Mouse (Mus musculus) myocyte (in vitro differentiated cells): ENCODE measurements at regions not wholly inside any gene's neighbourhood (a gene's known extent, or its start where the extent isn't known, plus 50 kb on each side); places are given as distances from the start of the nearest gene placed in this dataset.

Experiments
- H3K27me3 ChIP-seq: one replicate; pipeline ENCODE4 v1.6.1; 2011; ENCODE audit not compliant: control insufficient read depth, insufficient read depth, insufficient read length
- H3K36me3 ChIP-seq: one replicate; pipeline ENCODE4 v1.6.1; 2011; ENCODE audit not compliant: control insufficient read depth, insufficient read depth
- H3K4me2 ChIP-seq: one replicate; pipeline ENCODE4 v1.6.1; 2011; ENCODE audit warnings: low read depth, control low read depth
- H3K4me3 ChIP-seq: one replicate; pipeline ENCODE4 v1.5.1; 2011; ENCODE audit warnings: mild to moderate bottlenecking, control low read depth, moderate library complexity
- H3K79me2 ChIP-seq: one replicate; pipeline ENCODE4 v1.6.1; 2011; ENCODE audit not compliant: control insufficient read depth, insufficient read depth
- H3ac ChIP-seq: one replicate; pipeline ENCODE4 v1.6.1; 2011; ENCODE audit not compliant: control insufficient read depth, insufficient read length
- CEBPB ChIP-seq: IDR thresholded peaks from 2 replicates; pipeline ENCODE4 v1.6.1; 2011; ENCODE audit warnings: mild to moderate bottlenecking, moderate library complexity; ENCODE audit not compliant: poor library complexity, insufficient read depth, severe bottlenecking
- E2F4 ChIP-seq: IDR thresholded peaks from one replicate; pipeline ENCODE4 v1.6.1; 2011; ENCODE audit warnings: mild to moderate bottlenecking, control low read depth, moderate library complexity; ENCODE audit not compliant: insufficient read depth
- MAX ChIP-seq: IDR thresholded peaks from one replicate; pipeline ENCODE4 v1.6.1; 2011; ENCODE audit warnings: low read depth, mild to moderate bottlenecking, control low read depth
- MYOD1 ChIP-seq, 3 experiments: IDR thresholded peaks; one replicate each; pipeline ENCODE4 v1.6.1; 2011; ENCODE audit warnings: control low read depth in 2 of 3, low read depth in 2 of 3, mild to moderate bottlenecking in 2 of 3, moderate library complexity in 1 of 3; ENCODE audit not compliant: insufficient read length in 2 of 3, control insufficient read depth in 1 of 3
- MYOG ChIP-seq, 3 experiments: IDR thresholded peaks; one replicate each; pipeline ENCODE4 v1.6.1; 2011; ENCODE audit warnings: control low read depth in 2 of 3, low read depth in 2 of 3, mild to moderate bottlenecking in 2 of 3; ENCODE audit not compliant: insufficient read length in 2 of 3, control insufficient read depth in 1 of 3, insufficient read depth in 1 of 3
- POLR2A ChIP-seq: IDR thresholded peaks from one replicate; pipeline ENCODE4 v1.6.1; 2011; ENCODE audit warnings: low read depth, mild to moderate bottlenecking, control low read depth, moderate library complexity; ENCODE audit not compliant: insufficient read length
- POLR2AphosphoS2 ChIP-seq: IDR thresholded peaks from one replicate; pipeline ENCODE4 v1.6.1; 2011; ENCODE audit warnings: low read depth, control low read depth; ENCODE audit not compliant: insufficient read length
- REST ChIP-seq: IDR thresholded peaks from one replicate; pipeline ENCODE4 v1.6.1; 2011; ENCODE audit warnings: mild to moderate bottlenecking, control low read depth, moderate library complexity; ENCODE audit not compliant: insufficient read depth, insufficient read length
- SRF ChIP-seq: IDR thresholded peaks from one replicate; pipeline ENCODE4 v1.6.1; 2011; ENCODE audit warnings: low read depth; ENCODE audit not compliant: control insufficient read depth, insufficient read length
- TCF12 ChIP-seq: IDR thresholded peaks from one replicate; pipeline ENCODE4 v1.6.1; 2011; ENCODE audit warnings: mild to moderate bottlenecking, control low read depth; ENCODE audit not compliant: poor library complexity, insufficient read depth, severe bottlenecking
- TCF3 ChIP-seq: IDR thresholded peaks from one replicate; pipeline ENCODE4 v1.6.1; 2011; ENCODE audit warnings: low read depth, control low read depth; ENCODE audit not compliant: insufficient read length
- USF1 ChIP-seq: IDR thresholded peaks from one replicate; pipeline ENCODE4 v1.6.1; 2011; ENCODE audit warnings: low read depth, mild to moderate bottlenecking, control low read depth, moderate library complexity

DNA sequence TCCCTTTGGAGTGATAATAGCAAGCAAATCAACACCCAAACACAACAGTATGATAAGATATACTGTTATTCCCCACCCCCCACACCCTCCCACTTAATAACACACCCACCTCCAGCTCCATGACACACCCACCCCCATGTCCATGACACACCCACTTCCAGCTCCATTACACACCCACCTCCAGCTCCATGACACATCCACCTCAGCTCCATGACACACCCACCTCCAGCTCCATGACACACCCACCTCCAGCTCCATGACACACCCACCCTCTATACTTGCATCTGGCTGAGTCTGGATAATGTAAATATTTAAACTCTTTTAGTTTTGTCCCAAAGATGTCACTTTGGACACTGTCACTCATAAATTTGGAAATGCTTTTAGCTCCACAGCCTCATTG is 129.5 kb downstream of the Cmpk2 start:
- TF ChIP-seq USF1 (no peak), MYOG (IDR thresholded peaks at IDR 0.05; ENCODE audit: control insufficient read depth in 1 of 3, insufficient read depth in 1 of 3, insufficient read length in 2 of 3, low read depth in 2 of 3) (no peak), CEBPB (no peak), TCF3 (no peak), REST (no peak), POLR2A (no peak), SRF (no peak), MYOD1 (IDR thresholded peaks at IDR 0.05; ENCODE audit: control insufficient read depth in 1 of 3, insufficient read length in 2 of 3, low read depth in 2 of 3) (no peak)
- no peaks in the 10 kb centered on the region for H3K79me2 ChIP-seq
- H3ac ChIP-seq = no peak overlapping the region
- H3K4me2 ChIP-seq = no peak overlapping the region
- no peak overlapping the region for H3K4me3 ChIP-seq
- no peaks in the 10 kb centered on the region for H3K36me3 ChIP-seq
- no peaks in the 10 kb centered on the region for H3K27me3 ChIP-seq

DNA sequence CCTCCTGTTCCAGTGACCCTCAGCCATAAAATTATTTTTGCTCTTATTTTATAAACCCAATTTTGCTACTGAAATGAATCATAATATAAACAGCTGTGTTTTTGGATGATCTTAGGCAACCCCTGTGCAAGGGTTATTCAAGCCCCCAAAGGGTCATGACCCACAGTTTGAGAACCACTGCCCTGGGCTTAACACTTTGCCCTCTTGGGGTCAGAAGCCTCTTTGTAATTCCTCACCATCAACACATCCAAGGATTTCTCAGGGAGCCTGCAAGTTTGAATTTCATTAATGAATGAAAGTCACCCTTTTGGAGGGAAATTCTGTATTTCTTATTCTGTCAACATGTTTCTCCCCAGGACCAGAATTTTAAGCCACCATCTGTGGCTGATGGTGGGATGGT is 123.1 kb downstream of the Cmpk2 start:
- no peak overlapping the region for H3ac ChIP-seq
- H3K4me3 ChIP-seq = no peak overlapping the region
- H3K4me2 ChIP-seq = no peak overlapping the region
- no peaks in the 10 kb centered on the region for H3K27me3 ChIP-seq
- TF ChIP-seq POLR2A = no peak
- no peak for TF ChIP-seq MAX
- no peak for TF ChIP-seq TCF12
- no peak for TF ChIP-seq TCF3
- TF ChIP-seq MYOG (IDR thresholded peaks at IDR 0.05; ENCODE audit: control insufficient read depth in 1 of 3, insufficient read depth in 1 of 3, insufficient read length in 2 of 3, low read depth in 2 of 3) = no peak
- TF ChIP-seq SRF = no peak
- TF ChIP-seq USF1 = no peak
- H3K36me3 ChIP-seq = no peaks in the 10 kb centered on the region
- H3K79me2 ChIP-seq = no peaks in the 10 kb centered on the region

DNA sequence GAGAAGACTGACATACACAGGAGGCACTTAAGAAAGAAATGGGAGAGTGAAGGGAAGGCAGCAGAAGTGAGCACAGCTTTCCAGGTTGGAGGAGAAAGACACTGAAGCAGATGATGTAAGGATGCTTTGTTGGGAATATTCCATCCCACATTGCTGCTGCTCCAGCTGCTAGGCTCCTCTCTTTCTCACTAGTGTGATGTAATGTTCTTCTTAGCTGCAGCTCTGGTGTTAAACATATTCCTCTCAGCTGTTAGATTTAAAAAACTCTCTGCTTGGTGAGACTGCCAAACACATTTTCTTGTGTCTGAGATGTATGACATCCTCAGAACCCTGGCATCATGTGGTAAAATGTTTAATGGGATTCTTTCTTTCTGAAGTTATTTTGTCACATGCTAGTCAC is 120.1 kb downstream of the Cmpk2 start:
- no peaks in the 10 kb centered on the region for H3K27me3 ChIP-seq
- H3K79me2 ChIP-seq = no peaks in the 10 kb centered on the region
- TF ChIP-seq SRF = no peak
- TF ChIP-seq MAX = no peak
- no peak for TF ChIP-seq CEBPB
- no peak for TF ChIP-seq E2F4
- no peak for TF ChIP-seq TCF3
- no peak for TF ChIP-seq REST
- TF ChIP-seq USF1 = no peak
- no peak for TF ChIP-seq MYOD1 (IDR thresholded peaks at IDR 0.05; ENCODE audit: control insufficient read depth in 1 of 3, insufficient read length in 2 of 3, low read depth in 2 of 3)
- TF ChIP-seq MYOG (IDR thresholded peaks at IDR 0.05; ENCODE audit: control insufficient read depth in 1 of 3, insufficient read depth in 1 of 3, insufficient read length in 2 of 3, low read depth in 2 of 3) = no peak
- TF ChIP-seq POLR2AphosphoS2 = no peak
- TF ChIP-seq TCF12 = no peak
- H3ac ChIP-seq = no peak overlapping the region
- no peak overlapping the region for H3K4me2 ChIP-seq
- no peak overlapping the region for H3K4me3 ChIP-seq
- no peaks in the 10 kb centered on the region for H3K36me3 ChIP-seq

DNA sequence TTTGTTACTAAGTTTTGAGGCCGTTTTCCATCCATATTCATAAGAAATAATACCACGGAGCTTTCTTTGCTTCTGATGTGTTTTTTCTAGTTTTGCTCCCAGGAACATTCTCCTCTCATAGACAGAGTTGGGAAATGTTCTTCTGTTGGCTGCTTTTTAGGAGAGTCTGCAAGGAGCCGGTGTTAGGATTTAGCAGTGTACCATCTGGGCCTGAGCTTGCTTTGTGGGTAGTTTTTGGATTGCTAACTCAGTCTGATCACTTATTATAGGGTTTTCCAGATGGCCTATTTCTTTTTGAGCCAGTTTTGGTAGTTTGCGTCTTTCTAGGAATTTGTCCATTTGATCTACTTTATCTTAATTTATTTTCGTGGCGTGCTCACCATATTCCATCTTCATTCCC is 108.4 kb downstream of the Cmpk2 start:
- Histone ChIP-seq H3K79me2 (no peaks in the 10 kb centered on the region), H3K4me2 (no peak overlapping the region), H3K27me3 (no peaks in the 10 kb centered on the region), H3K36me3 (no peaks in the 10 kb centered on the region), H3K4me3 (no peak overlapping the region), H3ac (no peak overlapping the region)
- TF ChIP-seq MYOD1 (IDR thresholded peaks at IDR 0.05; ENCODE audit: control insufficient read depth in 1 of 3, insufficient read length in 2 of 3, low read depth in 2 of 3) (no peak), POLR2A (no peak), MAX (no peak), CEBPB (no peak), USF1 (no peak), SRF (no peak), REST (no peak), POLR2AphosphoS2 (no peak), TCF3 (no peak), TCF12 (no peak)

DNA sequence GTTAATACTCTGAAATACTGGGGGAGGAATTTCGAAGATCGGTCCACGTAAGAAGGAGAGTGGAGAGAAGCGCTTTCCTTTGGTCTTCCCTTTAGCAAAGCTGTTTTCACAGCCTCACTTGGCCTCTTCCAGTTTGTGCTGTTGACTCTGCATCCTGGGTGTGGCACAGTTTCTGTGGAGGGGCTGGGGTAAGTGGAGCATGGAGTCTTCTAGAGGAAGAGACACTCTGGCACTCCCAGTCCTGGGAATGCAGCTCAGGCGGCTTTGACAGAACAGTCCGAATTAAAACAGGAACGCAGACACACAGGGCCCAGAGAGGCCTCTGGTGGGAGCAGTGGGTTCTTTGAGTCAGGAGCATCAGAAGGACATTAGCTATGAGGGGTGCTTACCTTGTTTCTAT is 102.6 kb downstream of the Cmpk2 start:
- H3K4me2 ChIP-seq = no peak overlapping the region
- H3K79me2 ChIP-seq = no peaks in the 10 kb centered on the region
- no peaks in the 10 kb centered on the region for H3K36me3 ChIP-seq
- no peaks in the 10 kb centered on the region for H3K27me3 ChIP-seq
- H3K4me3 ChIP-seq = no peak overlapping the region
- TF ChIP-seq USF1 (no peak), E2F4 (no peak), REST (no peak), CEBPB (no peak), MYOD1 (IDR thresholded peaks at IDR 0.05; ENCODE audit: control insufficient read depth in 1 of 3, insufficient read length in 2 of 3, low read depth in 2 of 3) (no peak), MAX (no peak), TCF12 (no peak), SRF (no peak), TCF3 (no peak), POLR2AphosphoS2 (no peak), MYOG (IDR thresholded peaks at IDR 0.05; ENCODE audit: control insufficient read depth in 1 of 3, insufficient read depth in 1 of 3, insufficient read length in 2 of 3, low read depth in 2 of 3) (no peak), POLR2A (no peak)
- no peak overlapping the region for H3ac ChIP-seq
